Mouse (Mus musculus): Measurements from ENCODE around the gene Sympk. TPM values are rescaled to one million over a fixed set of nuclear protein-coding genes. Genes with fewer than 3 reads are reported as not detected.

The Sympk gene
- polyA plus RNA-seq, 1 experiment from 2014 or later, result 35.6 TPM

DNA sequence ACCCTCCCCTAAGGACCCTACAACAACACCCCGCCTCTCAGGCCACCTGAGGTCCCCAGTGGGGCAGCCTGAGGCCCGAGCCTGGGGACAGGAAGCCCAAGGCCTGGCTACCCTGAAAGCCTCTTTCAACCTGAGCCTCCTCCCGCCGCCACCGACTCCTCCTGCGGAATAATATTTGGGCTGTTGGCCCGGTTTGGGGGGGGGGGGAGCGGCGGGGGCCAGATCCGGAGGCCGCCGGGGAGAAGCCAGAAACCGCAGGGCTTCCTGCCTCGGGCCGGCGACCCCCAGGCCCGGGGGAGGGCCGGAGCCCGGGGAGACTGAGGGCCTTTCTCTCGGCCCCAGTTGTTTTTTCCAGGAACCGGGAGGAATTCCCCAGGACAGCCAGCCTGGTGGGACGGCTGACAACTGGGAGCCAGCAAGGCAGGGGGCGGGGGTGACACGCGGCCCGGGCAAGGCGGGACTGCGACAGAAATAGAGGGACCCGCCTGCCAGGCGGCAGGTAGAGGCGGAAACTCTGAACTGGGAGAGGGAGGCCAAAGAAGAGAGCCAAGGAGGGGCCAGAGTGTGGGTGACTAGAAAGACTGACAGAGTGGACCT is 12.1 kb upstream of the Sympk start:
- no peak overlapping the region for H3K27ac ChIP-seq (ENCODE audit: low read depth, low read length)
- H3K4me3 ChIP-seq (ENCODE audit: low read depth, low read length), result peak overlapping the region; percentile 23
- DNase-seq (ENCODE audit: low spot score) (no peak), ATAC-seq (ENCODE audit: insufficient read depth, low FRiP score, low TSS enrichment) (no peak)
- H3K36me3 ChIP-seq (ENCODE audit: control insufficient read depth, insufficient read depth, low read length), result no peaks in the 10 kb centered on the region
- H3K9me3 ChIP-seq (ENCODE audit: control insufficient read depth, low read length), result no peaks in the 10 kb centered on the region
- 3% methylated on average over 24 of the region's 31 CpGs for WGBS
- H3K9ac ChIP-seq (ENCODE audit: low read length), result peak overlapping the region; percentile 63
- H3K27me3 ChIP-seq (ENCODE audit: control insufficient read depth, insufficient read depth, low read length), result no peaks in the 10 kb centered on the region
- H3K4me2 ChIP-seq (ENCODE audit: low read depth), result peak overlapping the region; percentile 52
- H3K4me1 ChIP-seq (ENCODE audit: control insufficient read depth, insufficient read depth, low read length), result no peaks in the 10 kb centered on the region

DNA sequence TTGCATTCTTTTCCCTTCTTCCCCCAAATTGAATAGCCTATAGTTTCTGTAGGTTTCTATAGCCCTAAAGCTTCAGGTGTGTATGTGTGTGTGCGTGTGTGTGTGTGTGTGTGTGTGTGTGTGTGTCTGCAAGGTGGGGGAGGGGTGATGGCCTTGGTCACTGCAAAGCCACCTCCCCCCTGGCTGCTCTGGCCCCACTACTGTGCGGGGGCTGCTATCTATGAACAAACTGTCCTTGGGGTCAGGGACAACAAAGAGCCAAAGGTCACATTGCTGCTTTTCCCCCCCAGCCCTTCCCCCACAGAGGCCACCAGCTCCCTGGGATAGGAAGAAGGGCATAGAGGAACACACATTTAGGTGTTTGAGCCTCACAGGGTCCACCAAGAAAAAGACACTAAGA is 11.3 kb upstream of the Sympk start:
- no peak overlapping the region for H3K9ac ChIP-seq (ENCODE audit: low read length)
- H3K4me1 ChIP-seq (ENCODE audit: control insufficient read depth, insufficient read depth, low read length), result no peaks in the 10 kb centered on the region
- no peak overlapping the region for H3K27ac ChIP-seq (ENCODE audit: low read depth, low read length)
- H3K9me3 ChIP-seq (ENCODE audit: control insufficient read depth, low read length), result no peaks in the 10 kb centered on the region
- no peak overlapping the region for H3K4me2 ChIP-seq (ENCODE audit: low read depth)
- H3K36me3 ChIP-seq (ENCODE audit: control insufficient read depth, insufficient read depth, low read length), result no peaks in the 10 kb centered on the region
- H3K27me3 ChIP-seq (ENCODE audit: control insufficient read depth, insufficient read depth, low read length), result no peaks in the 10 kb centered on the region
- H3K4me3 ChIP-seq (ENCODE audit: low read depth, low read length), result no peak overlapping the region
- no peak for ATAC-seq (ENCODE audit: insufficient read depth, low FRiP score, low TSS enrichment)
- WGBS, result 33% methylated on average over 2 of the region's 2 CpGs
- no peak for DNase-seq (ENCODE audit: low spot score)

DNA sequence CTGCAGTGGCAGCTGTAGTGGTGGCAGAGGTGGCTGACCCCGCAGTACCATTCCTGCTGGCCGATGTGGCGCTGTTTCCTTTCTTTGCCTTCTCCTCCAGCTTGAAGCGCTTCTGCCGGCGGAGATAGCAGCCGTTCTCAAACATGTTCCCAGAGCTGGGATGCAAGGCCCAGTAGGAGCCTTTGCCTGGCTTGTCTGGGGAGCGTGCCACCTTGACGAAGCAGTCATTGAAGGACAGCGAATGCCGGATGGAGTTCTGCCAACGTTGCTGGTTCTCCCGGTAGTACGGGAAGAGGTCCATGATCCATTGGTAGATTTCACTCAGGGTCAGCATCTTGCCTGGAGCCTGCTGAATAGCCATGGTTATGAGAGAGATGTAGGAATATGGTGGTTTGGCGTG is 9.7 kb upstream of the Sympk start:
- Histone ChIP-seq H3K9me3 (ENCODE audit: control insufficient read depth, low read length) (no peaks in the 10 kb centered on the region), H3K27me3 (ENCODE audit: control insufficient read depth, insufficient read depth, low read length) (no peaks in the 10 kb centered on the region), H3K4me2 (ENCODE audit: low read depth) (no peak overlapping the region), H3K36me3 (ENCODE audit: control insufficient read depth, insufficient read depth, low read length) (no peaks in the 10 kb centered on the region), H3K9ac (ENCODE audit: low read length) (no peak overlapping the region), H3K4me3 (ENCODE audit: low read depth, low read length) (no peak overlapping the region), H3K27ac (ENCODE audit: low read depth, low read length) (no peak overlapping the region), H3K4me1 (ENCODE audit: control insufficient read depth, insufficient read depth, low read length) (no peaks in the 10 kb centered on the region)
- DNase-seq (ENCODE audit: low spot score) (no peak), ATAC-seq (ENCODE audit: insufficient read depth, low FRiP score, low TSS enrichment) (no peak)
- 71% methylated on average over 15 of the region's 15 CpGs for WGBS

DNA sequence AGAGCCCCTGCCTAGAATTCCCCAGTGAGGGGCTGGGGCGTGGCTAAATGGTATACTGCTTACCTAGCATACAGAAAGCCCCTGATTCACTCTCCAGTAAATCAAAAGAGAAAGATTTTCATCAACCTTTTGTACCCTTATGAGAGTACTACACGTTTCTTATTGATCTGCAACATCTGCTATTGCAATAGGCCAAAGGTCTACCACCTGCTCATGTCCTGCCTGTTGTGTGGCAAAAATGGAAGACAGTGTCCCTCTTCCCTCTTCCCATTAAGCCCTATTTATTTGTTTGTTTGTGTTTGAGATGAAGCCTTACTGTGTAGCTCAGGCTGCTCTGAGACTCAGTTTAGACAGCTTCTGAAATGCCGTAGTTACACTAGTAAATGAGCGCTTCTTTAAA is 8.1 kb upstream of the Sympk start:
- Histone ChIP-seq H3K9me3 (ENCODE audit: control insufficient read depth, low read length) (no peaks in the 10 kb centered on the region), H3K36me3 (ENCODE audit: control insufficient read depth, insufficient read depth, low read length) (no peaks in the 10 kb centered on the region), H3K4me2 (ENCODE audit: low read depth) (no peak overlapping the region), H3K4me3 (ENCODE audit: low read depth, low read length) (no peak overlapping the region), H3K27me3 (ENCODE audit: control insufficient read depth, insufficient read depth, low read length) (peaks cover 3% of the 10 kb centered on the region; the same call in 1 of the 2 replicates), H3K9ac (ENCODE audit: low read length) (no peak overlapping the region), H3K4me1 (ENCODE audit: control insufficient read depth, insufficient read depth, low read length) (no peaks in the 10 kb centered on the region), H3K27ac (ENCODE audit: low read depth, low read length) (no peak overlapping the region)
- DNase-seq (ENCODE audit: low spot score) (no peak), ATAC-seq (ENCODE audit: insufficient read depth, low FRiP score, low TSS enrichment) (no peak)
- WGBS, result 89% methylated on average over 4 of the region's 4 CpGs

DNA sequence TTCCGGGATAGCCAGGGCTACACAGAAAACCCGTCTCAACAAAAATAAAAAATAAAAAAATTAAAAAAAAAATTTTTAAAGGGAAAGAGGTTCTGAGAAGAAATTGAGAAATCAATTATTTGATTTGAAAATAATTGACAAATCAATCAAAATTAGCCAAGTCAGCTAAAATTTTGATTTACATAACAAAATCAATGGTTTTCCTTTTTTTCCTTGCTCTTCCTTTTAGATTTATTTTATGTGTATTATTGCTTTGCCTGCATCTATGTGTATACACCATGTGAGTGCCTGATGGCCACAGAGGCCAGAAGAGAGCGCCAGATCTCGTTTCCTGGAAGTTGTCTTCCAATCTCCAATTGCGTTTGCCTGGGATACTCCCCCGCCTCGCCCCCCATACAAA is 6.3 kb upstream of the Sympk start:
- no peak overlapping the region for H3K27ac ChIP-seq (ENCODE audit: low read depth, low read length)
- no peaks in the 10 kb centered on the region for H3K4me1 ChIP-seq (ENCODE audit: control insufficient read depth, insufficient read depth, low read length)
- no peak for ATAC-seq (ENCODE audit: insufficient read depth, low FRiP score, low TSS enrichment)
- no peaks in the 10 kb centered on the region for H3K9me3 ChIP-seq (ENCODE audit: control insufficient read depth, low read length)
- no peak overlapping the region for H3K4me3 ChIP-seq (ENCODE audit: low read depth, low read length)
- no peak for DNase-seq (ENCODE audit: low spot score)
- H3K36me3 ChIP-seq (ENCODE audit: control insufficient read depth, insufficient read depth, low read length), result no peaks in the 10 kb centered on the region
- 92% methylated on average over 7 of the region's 7 CpGs for WGBS
- H3K27me3 ChIP-seq (ENCODE audit: control insufficient read depth, insufficient read depth, low read length), result peaks cover 21% of the 10 kb centered on the region
- H3K4me2 ChIP-seq (ENCODE audit: low read depth), result no peak overlapping the region
- H3K9ac ChIP-seq (ENCODE audit: low read length), result no peak overlapping the region

DNA sequence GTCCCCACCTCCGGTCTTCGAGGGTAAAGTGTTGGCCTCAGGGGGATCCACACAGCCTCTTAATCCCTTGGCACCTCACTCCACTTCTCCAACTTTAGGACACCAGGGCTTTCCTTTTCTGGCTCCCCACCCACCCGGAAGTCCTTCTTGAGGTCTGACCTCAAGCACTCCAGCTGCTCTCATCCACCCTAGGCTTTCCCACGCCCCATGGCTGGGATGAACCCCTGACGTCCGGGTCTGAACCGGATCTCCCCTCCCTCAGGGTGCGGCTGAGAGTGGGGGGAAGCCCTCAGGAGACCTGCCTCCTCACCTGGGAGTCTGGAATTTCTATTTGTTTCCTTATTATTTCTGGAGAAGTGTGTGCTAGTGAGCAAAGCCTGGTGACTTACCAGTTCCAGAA is 3.1 kb upstream of the Sympk start:
- ATAC-seq (ENCODE audit: insufficient read depth, low FRiP score, low TSS enrichment), result no peak
- H3K27me3 ChIP-seq (ENCODE audit: control insufficient read depth, insufficient read depth, low read length), result peaks cover 31% of the 10 kb centered on the region
- H3K9ac ChIP-seq (ENCODE audit: low read length), result no peak overlapping the region
- H3K4me3 ChIP-seq (ENCODE audit: low read depth, low read length), result no peak overlapping the region
- H3K27ac ChIP-seq (ENCODE audit: low read depth, low read length), result no peak overlapping the region
- no peaks in the 10 kb centered on the region for H3K36me3 ChIP-seq (ENCODE audit: control insufficient read depth, insufficient read depth, low read length)
- no peak for DNase-seq (ENCODE audit: low spot score)
- H3K4me1 ChIP-seq (ENCODE audit: control insufficient read depth, insufficient read depth, low read length), result peaks cover 7% of the 10 kb centered on the region
- H3K9me3 ChIP-seq (ENCODE audit: control insufficient read depth, low read length), result no peaks in the 10 kb centered on the region
- WGBS, result 29% methylated on average over 8 of the region's 8 CpGs
- H3K4me2 ChIP-seq (ENCODE audit: low read depth), result no peak overlapping the region

DNA sequence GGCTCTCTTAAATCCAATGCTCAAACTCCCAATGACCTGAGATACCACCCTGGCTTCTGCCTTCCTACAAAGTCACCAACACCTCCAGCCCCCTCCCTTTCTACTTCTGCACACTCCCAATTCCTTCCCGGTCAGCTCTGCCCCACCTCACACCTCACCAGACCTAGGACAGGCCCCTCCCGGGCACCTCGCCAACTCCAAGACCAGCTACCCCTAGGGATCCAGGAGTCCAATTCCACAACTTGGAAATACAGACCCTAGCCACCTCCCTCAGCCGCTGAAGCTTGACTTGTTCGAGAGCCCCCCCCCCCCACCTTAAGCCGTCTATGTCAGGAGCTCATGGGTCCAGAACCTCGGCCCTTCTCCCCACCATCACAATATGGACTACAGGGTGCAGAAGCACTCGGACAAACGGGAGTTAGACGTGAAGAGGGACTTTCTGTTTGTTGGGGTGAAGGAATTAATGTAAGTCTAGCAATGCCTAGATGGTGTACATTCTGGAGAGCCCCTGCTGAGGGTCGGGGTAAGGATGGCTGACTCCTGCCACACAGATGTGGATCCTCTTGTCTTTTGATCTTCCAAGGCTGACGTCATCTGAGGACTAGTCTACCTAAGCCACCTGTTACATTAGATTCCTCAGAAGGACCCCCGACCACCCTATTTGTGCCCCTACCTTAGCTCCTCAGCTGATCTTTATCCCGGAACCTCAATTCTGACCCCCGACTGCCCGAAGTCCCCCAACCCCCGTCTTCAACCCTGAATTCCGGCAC is 1.8 kb upstream of the Sympk start:
- ATAC-seq (ENCODE audit: insufficient read depth, low FRiP score, low TSS enrichment) (no peak), DNase-seq (ENCODE audit: low spot score) (no peak)
- no peaks in the 10 kb centered on the region for H3K9me3 ChIP-seq (ENCODE audit: control insufficient read depth, low read length)
- H3K4me2 ChIP-seq (ENCODE audit: low read depth), result no peak overlapping the region
- WGBS, result 53% methylated on average over 18 of the region's 18 CpGs
- no peak overlapping the region for H3K9ac ChIP-seq (ENCODE audit: low read length)
- peaks cover 7% of the 10 kb centered on the region for H3K4me1 ChIP-seq (ENCODE audit: control insufficient read depth, insufficient read depth, low read length)
- H3K4me3 ChIP-seq (ENCODE audit: low read depth, low read length), result no peak overlapping the region
- peaks cover 31% of the 10 kb centered on the region for H3K27me3 ChIP-seq (ENCODE audit: control insufficient read depth, insufficient read depth, low read length)
- H3K27ac ChIP-seq (ENCODE audit: low read depth, low read length), result no peak overlapping the region
- no peaks in the 10 kb centered on the region for H3K36me3 ChIP-seq (ENCODE audit: control insufficient read depth, insufficient read depth, low read length)

DNA sequence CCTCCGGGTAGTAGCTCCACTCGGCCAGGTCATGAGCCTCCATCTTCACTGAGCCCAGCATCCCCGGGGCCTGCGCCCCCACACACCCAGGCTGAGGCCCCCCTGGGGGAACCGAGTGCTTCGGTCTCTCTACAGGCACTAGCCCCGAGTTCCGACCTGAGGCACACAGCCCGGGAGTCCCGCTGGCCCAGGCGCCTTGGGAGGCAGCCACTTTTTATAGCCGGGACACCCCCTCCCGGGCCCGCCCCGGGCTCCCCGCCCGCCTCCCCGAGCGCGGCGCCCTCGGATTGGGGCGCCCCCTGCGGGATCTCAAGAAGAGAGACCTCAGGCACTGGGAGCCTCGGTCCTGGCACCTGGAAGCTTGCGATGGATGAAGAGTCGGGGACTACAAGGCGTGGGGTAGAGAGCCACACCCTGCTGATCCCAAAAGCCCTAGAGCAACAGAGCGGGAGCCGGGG is 791 bp upstream of the Sympk start, which contains the start of gene Foxa3:
Gene Foxa3 (minus strand): TSS at position 182 of the 458 bp plus-strand sequence.
- H3K4me1 ChIP-seq (ENCODE audit: control insufficient read depth, insufficient read depth, low read length), result peaks cover 7% of the 10 kb centered on the region
- H3K4me3 ChIP-seq (ENCODE audit: low read depth, low read length), result peak within 1 kb of the TSS; percentile 95
- peak; percentile 36; the same call in 1 of the 2 replicates for ATAC-seq (ENCODE audit: insufficient read depth, low FRiP score, low TSS enrichment)
- peaks cover 31% of the 10 kb centered on the region for H3K27me3 ChIP-seq (ENCODE audit: control insufficient read depth, insufficient read depth, low read length)
- H3K9me3 ChIP-seq (ENCODE audit: control insufficient read depth, low read length), result no peaks in the 10 kb centered on the region
- peak within 1 kb of the TSS; percentile 64; the same call in 1 of the 2 replicates for H3K4me2 ChIP-seq (ENCODE audit: low read depth)
- WGBS, result 4% methylated on average over 29 of the region's 30 CpGs
- DNase-seq (ENCODE audit: low spot score), result no peak
- H3K36me3 ChIP-seq (ENCODE audit: control insufficient read depth, insufficient read depth, low read length), result no peaks in the 10 kb centered on the region
- 0 out of 2 replicates have a peak within 1 kb of the TSS, but pooled peaks have one; percentile 27 for H3K27ac ChIP-seq (ENCODE audit: low read depth, low read length)
- peak within 1 kb of the TSS; percentile 89 for H3K9ac ChIP-seq (ENCODE audit: low read length)
